Mouse (Mus musculus): Measurements from ENCODE around the gene Gatb. TPM values are rescaled to one million over a fixed set of nuclear protein-coding genes. Genes with fewer than 3 reads are reported as not detected.
A peak's percentile ranks its signal among the peaks of the same experiment; 100 is the strongest.
"Not testable (repeated sequence)": the region's sequence is repeated elsewhere in the genome, so short reads cannot be mapped to it uniquely, and the experiment has no call there.

The Gatb gene
- total RNA-seq (2021): 10 to 100 TPM; 19.2 to 20.9 TPM
- long read RNA-seq, experiment 1, transcript Gatb-204 (13 exons, 3,469 nt): major isoform, 25 of 31 reads
- long read RNA-seq, experiment 1, partial matches to known transcripts: 1 of 31 reads
- long read RNA-seq, experiment 1, other reads (novel, unspliced or antisense): 5 of 31 reads
- long read RNA-seq, experiment 2, transcript Gatb-204 (13 exons, 3,469 nt): major isoform, 19 of 28 reads
- long read RNA-seq, experiment 2, partial matches to known transcripts: 1 of 28 reads
- long read RNA-seq, experiment 2, other reads (novel, unspliced or antisense): 8 of 28 reads

GRCm38 (mm10) chr3:85573864-85574830, at the start of gene Gatb:
Gene Gatb, plus strand, starts transcription at chr3:85574119.
- peak; percentile 98 to 99 for DNase-seq (ENCODE audit: low spot score in 2 of 2)

GRCm38 (mm10) chr3:85530601-85531161, 43.2 kb upstream of the Gatb start:
- DNase-seq (ENCODE audit: low spot score in 2 of 2): no peak

DNA sequence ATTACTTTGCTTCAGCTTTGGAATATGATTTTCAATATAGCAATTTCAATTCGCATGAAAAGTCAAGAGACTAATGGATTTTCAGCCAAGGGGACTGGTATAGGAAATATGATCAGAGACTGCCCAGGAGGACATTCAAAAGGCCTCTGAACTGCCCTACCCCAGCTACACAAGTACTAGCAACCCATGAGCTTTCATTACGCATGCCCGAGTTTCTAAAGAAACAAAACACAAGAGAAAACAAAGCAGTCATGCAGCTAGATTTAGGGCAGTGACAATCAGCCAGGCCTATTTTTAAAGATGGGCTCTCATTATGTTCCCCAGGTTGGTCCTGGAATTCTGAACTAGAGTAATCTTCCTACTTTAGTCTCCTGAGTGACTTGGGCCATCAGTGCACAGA, 41.5 kb upstream of the Gatb start:
- no peak for DNase-seq (ENCODE audit: low spot score in 2 of 2)

- DNase-seq (ENCODE audit: low spot score in 2 of 2): no peak
These were observed 38.9 kb upstream of the Gatb start for GRCm38 (mm10) chr3:85535042-85535441.

- no peak for DNase-seq (ENCODE audit: low spot score in 2 of 2)
These were observed 38.0 kb upstream of the Gatb start for GRCm38 (mm10) chr3:85535621-85536520.

- no peak for DNase-seq (ENCODE audit: low spot score in 2 of 2)
These were observed 31.2 kb upstream of the Gatb start for GRCm38 (mm10) chr3:85542765-85543164.

- no peak for DNase-seq (ENCODE audit: low spot score in 2 of 2)
These were observed 30.3 kb upstream of the Gatb start for GRCm38 (mm10) chr3:85543652-85544051.

GRCm38 (mm10) chr3:85550312-85550711, 23.6 kb upstream of the Gatb start:
- no peak for DNase-seq (ENCODE audit: low spot score in 2 of 2)

DNA sequence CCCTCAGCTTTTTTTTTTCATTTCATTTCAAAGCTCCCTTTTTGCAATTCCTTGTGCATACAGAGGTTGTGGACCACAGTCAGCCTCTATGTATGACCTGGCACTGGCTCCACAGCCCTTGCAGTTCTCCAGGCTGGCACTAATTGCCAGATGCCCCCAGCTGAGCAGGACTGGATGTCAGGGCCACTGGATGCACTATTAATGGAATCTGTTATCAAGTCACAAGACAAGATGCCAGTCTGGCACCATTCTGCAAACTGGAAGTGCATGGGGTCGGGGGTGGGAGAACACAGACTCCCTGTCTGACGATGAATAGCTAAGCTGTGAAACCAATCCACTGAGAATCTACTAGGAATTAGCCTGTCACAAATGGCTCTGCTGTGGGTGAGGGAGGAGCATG, 22.6 kb upstream of the Gatb start:
- DNase-seq (ENCODE audit: low spot score in 2 of 2): peak; percentile 24 to 59

DNA sequence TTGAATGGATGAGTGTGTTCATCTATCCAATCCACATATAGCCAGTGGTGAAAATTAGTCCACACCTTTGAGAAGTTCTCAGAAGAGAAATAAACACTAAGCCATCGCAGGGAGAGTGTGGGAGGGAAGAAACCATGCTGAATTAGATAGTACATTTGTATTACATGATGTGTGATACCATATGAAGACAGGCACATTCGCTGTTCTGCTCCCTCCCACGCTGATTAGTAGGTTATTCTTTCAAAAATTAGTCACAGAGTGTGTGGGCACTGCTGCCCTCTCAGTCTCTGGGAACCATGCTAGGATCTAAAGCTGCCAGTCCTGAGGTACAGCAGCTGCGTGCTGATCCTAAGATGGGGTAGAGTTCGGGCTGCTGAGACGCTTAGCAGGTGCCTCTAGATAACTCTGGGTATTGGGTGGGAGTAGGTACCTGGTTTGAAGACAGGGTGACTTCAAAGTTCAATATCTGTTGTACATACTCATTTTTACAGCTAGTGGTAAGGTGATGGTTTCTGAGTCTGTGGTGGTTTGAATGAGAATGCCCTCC, 20.1 kb upstream of the Gatb start:
- DNase-seq (ENCODE audit: low spot score in 2 of 2): peak in 1 of 2 experiments; percentile 46

- no peak for DNase-seq (ENCODE audit: low spot score in 2 of 2)
These were observed 9.3 kb upstream of the Gatb start for GRCm38 (mm10) chr3:85564603-85565002.

DNA sequence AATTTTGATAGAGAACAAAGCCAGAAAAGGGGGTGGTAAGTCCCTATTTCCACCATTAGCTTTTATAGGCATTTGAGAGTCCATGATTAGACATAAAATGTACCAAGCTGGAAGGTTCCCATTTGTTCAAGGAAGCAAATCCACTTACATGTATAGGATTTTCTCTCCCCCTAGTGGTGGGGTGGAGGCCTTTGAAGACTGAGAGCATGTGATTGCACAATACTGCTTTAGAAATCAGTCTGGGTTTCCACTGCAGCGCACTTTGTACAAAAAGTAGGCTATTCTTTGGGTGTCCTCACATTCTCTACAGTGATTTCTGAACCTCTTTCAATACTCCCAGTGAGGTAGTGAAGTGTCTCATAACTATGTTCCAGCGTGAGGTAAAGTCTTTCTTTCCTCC, 2.6 kb upstream of the Gatb start:
- DNase-seq (ENCODE audit: low spot score in 2 of 2): peak; percentile 39 to 84

- not testable (repeated sequence) for DNase-seq (ENCODE audit: low spot score in 2 of 2)
These were observed 1.4 kb upstream of the Gatb start for GRCm38 (mm10) chr3:85572502-85572901.

- DNase-seq (ENCODE audit: low spot score in 2 of 2): no peak
These were observed 579 bp upstream of the Gatb start for GRCm38 (mm10) chr3:85573216-85573863.

DNA sequence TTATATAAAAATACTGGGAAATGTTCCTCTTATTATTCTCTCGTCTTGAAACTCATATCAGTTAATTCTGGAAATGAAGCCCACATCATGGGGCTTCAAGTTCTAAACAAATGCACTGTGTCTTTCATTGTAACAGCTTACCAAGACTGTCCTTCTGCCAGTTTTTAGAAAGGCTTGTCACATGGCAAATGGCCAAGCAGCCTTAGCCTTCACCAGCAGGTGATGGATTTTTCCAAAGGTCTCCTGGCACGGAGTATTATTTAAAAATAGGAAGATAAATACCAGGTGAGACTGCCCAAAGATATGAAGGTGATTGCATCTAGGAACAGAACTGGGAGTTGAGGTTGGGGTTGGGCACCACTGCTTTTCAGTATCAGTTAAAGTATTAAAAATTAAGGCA, 8.8 kb downstream of the Gatb start:
- DNase-seq (ENCODE audit: low spot score in 2 of 2): no peak

DNA sequence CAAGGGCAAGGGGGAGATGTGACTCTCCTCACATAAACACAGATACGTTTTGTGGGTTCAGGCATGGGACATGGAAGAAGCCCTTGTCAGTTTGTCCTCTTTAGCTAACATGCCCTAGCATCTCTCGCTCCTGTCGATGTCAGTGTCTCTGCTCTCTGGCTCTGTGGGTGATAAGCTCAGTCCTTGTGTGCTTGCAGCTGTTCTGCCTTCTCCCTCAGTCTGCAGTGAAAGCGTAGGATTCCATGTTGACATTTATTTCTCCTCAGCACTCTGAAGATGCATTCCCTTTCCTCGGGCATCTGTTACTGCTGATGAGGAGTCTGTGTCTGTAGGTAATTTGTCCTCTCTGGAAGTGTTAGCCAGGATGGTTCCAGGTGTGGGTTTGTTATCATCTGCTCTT, 9.3 kb downstream of the Gatb start:
- DNase-seq (ENCODE audit: low spot score in 2 of 2): no peak

- DNase-seq (ENCODE audit: low spot score in 2 of 2): no peak
These were observed 11.0 kb downstream of the Gatb start for GRCm38 (mm10) chr3:85584966-85585365.

DNA sequence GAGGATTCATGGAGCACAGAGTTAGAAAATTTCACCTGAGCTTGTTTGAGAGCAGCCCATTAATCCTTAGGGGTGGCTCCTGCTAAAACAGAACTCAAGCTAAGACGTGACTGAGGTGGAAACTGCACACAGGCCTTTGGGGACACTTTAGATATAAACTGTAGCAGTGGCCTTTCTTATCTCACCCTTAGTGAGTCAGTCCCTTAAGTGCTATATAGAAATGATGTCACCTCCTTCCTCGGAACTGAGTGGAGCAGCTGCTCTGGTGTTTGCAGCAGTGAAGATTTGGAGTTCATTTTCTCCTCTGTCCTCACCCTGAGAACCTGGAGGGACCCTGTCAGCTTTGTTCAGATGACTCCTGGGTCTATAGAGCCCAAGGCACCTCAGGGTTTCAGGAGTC, 14.8 kb downstream of the Gatb start:
- DNase-seq (ENCODE audit: low spot score in 2 of 2): no peak

GRCm38 (mm10) chr3:85590090-85590754, 16.3 kb downstream of the Gatb start:
- no peak for DNase-seq (ENCODE audit: low spot score in 2 of 2)
